Mouse (Mus musculus) cerebellum, adult 2 months (tissue): ENCODE data around the gene Rars2.

ENCODE experiments used
- CTCF ChIP-seq: fragments of 200-500 bp; IDR thresholded peaks from 2 replicates; pipeline ENCODE4 v1.5.1; 2011; ENCODE audit warnings: low read depth, mild to moderate bottlenecking, control low read depth, low read length, moderate library complexity, borderline replicate concordance; ENCODE audit not compliant: insufficient read depth
- POLR2A ChIP-seq: fragments of 200-500 bp; IDR thresholded peaks from 2 replicates; pipeline ENCODE4 v1.6.1; 2011; ENCODE audit warnings: low read length, control low read depth, borderline replicate concordance; ENCODE audit not compliant: insufficient read depth

- TF ChIP-seq CTCF (no peak), POLR2A (no peak)
Observed at GRCm38 (mm10) chr4:34637851-34638250, 23.1 kb downstream of the Rars2 start.
